Mouse (Mus musculus) gastrocnemius, postnatal 25 days (tissue): ENCODE results near the gene Bbox1. TPM values are rescaled to one million over a fixed set of nuclear protein-coding genes. Genes with fewer than 3 reads are reported as not detected.

ENCODE experiments used
- DNase-seq: peaks from one replicate; pipeline ENCODE4 v3.0.0; 2022
- long read RNA-seq, 2 experiments: library from polyadenylated mRNA; stranded (forward); transcript quantifications; one replicate each; pipeline ENCODE4 v2.0.0; 2021
- total RNA-seq, 2 experiments: library from RNA; stranded (reverse); gene quantifications; 1 replicate in 1 of 2; 2 replicates in 1 of 2; pipeline ENCODE4 v1.2.3; 2021

The Bbox1 gene
- total RNA-seq, result under 1 TPM in 1 of 2 experiments, not detected in 1; 0.16 TPM
- long read RNA-seq, experiment 1, result 0 reads
- long read RNA-seq, experiment 2, result 0 reads

GRCm38 (mm10) chr2:110314509-110315155 lies at the start of gene Bbox1:
Bbox1 (minus strand) TSS chr2:110314560.
- peak; percentile 31 for DNase-seq

GRCm38 (mm10) chr2:110363855-110364254 lies 49.5 kb upstream of the Bbox1 start:
- DNase-seq, result no peak

- DNase-seq, result peak; percentile 71
Observed at GRCm38 (mm10) chr2:110362432-110363283, 48.3 kb upstream of the Bbox1 start, which contains the start of gene Fibin. Fibin (minus strand) TSS chr2:110363183.

GRCm38 (mm10) chr2:110353302-110353970 lies 39.1 kb upstream of the Bbox1 start:
- DNase-seq, result no peak

GRCm38 (mm10) chr2:110351843-110352251 lies 37.5 kb upstream of the Bbox1 start:
- DNase-seq, result no peak

GRCm38 (mm10) chr2:110351406-110351805 lies 37.0 kb upstream of the Bbox1 start:
- DNase-seq, result no peak

- DNase-seq, result no peak
Observed at GRCm38 (mm10) chr2:110328953-110329352, 14.6 kb upstream of the Bbox1 start.

- DNase-seq, result no peak
Observed at GRCm38 (mm10) chr2:110319949-110320348, 5.6 kb upstream of the Bbox1 start.

GRCm38 (mm10) chr2:110319266-110319665 lies 4.9 kb upstream of the Bbox1 start:
- no peak for DNase-seq

GRCm38 (mm10) chr2:110318719-110319118 lies 4.4 kb upstream of the Bbox1 start:
- DNase-seq, result no peak

- no peak for DNase-seq
Observed at GRCm38 (mm10) chr2:110316116-110316883, 1.9 kb upstream of the Bbox1 start.

- DNase-seq, result no peak
Observed at GRCm38 (mm10) chr2:110314074-110314473, 286 bp downstream of the Bbox1 start.

GRCm38 (mm10) chr2:110313305-110313824 lies 995 bp downstream of the Bbox1 start:
- no peak for DNase-seq

- no peak for DNase-seq
Observed at GRCm38 (mm10) chr2:110305358-110306283, 8.7 kb downstream of the Bbox1 start.

- no peak for DNase-seq
Observed at GRCm38 (mm10) chr2:110302261-110302660, 12.1 kb downstream of the Bbox1 start.

GRCm38 (mm10) chr2:110301314-110301713 lies 13.0 kb downstream of the Bbox1 start:
- DNase-seq, result no peak

- DNase-seq, result no peak
Observed at GRCm38 (mm10) chr2:110294927-110295326, 19.4 kb downstream of the Bbox1 start.

GRCm38 (mm10) chr2:110287959-110288358 lies 26.4 kb downstream of the Bbox1 start:
- DNase-seq, result no peak

GRCm38 (mm10) chr2:110285829-110286504 lies 28.4 kb downstream of the Bbox1 start:
- no peak for DNase-seq

- no peak for DNase-seq
Observed at GRCm38 (mm10) chr2:110275424-110275823, 38.9 kb downstream of the Bbox1 start.
